ENCODE assay signal across 29 mouse cellular contexts in the genomic region with DNA sequence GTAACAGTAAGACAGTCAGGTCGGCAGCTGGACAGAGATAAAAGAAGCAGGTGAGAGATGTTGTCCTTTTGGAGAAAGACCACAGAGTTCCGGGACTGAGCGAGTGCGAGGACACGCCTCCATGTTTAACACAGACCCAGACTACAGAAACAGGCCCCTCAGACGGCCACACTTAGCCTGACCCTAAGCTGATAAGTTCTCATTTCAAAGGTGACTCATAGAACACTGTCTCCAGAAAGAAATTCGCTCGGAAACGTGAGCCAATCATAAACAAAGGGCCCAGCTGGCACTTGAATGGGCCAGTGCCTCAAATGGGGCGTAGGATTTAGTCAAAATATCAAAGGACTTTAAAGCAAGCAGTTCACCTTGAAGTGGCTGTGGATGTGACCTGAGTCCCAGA. TPM values are rescaled to one million over a fixed set of nuclear protein-coding genes. Genes with fewer than 3 reads are reported as not detected.
DNase-seq lines count a peak whose midpoint lies in the region; ATAC-seq and TF ChIP-seq lines count a peak whose summit lies in the region.
"Had no signal": no experiment of that assay in that cellular context is flagged by ENCODE, and none has a peak within 500 bp of the region (broad histone marks: within the 10 kb centered on the region; RNA-seq: fewer than 3 reads in every experiment).

No protein-coding gene starts in this region.

- peak; percentile 12 for DNase-seq in embryo, embryonic 10 days (ENCODE audit: low spot score)
- no peak for DNase-seq in embryo, embryonic 11 days
- DNase-seq in 3T3-L1 (ENCODE audit: low read depth, low spot score) = peak; percentile 29
- peak; percentile 22 for DNase-seq in R1 (ENCODE audit: low read depth, low spot score)
- no peak for DNase-seq in kidney, adult 11 months
- no peak for DNase-seq in adrenal gland, postnatal 10 days
- DNase-seq in liver = no peak
- DNase-seq: adrenal gland, postnatal 25 days; cerebellum, adult 11 months; cerebellum, postnatal 10 days; gastrocnemius, postnatal 14 days; heart, adult 2 months; heart, postnatal 4 days; kidney, adult 18-20 months; right cerebral cortex, postnatal 4 days; thymus, adult 2 months had no signal

- TF ChIP-seq CTCF in intestine, postnatal 0 days (IDR thresholded peaks at IDR 0.05; ENCODE audit: low read depth) = no peak

- no peak overlapping the region for H3K4me3 ChIP-seq in intestine, postnatal 0 days (ENCODE audit: low read depth, low read length)
- H3K4me3 ChIP-seq: erythroblast, embryonic 14.5 days; heart, adult 2 months; heart, embryonic 15.5 days; hindbrain, embryonic 15.5 days; left cerebral cortex, adult 2 months; limb, embryonic 10.5 days; lung, embryonic 15.5 days had no signal

- 14% methylated on average over 10 of the region's 10 CpGs for WGBS in intestine, postnatal 0 days

- no peaks in the 10 kb centered on the region for H3K36me3 ChIP-seq in intestine, postnatal 0 days (ENCODE audit: control insufficient read depth, insufficient read depth)
- H3K36me3 ChIP-seq: heart, embryonic 15.5 days; hindbrain, embryonic 15.5 days; limb, embryonic 10.5 days; lung, embryonic 15.5 days had no signal

- H3K27me3 ChIP-seq in intestine, postnatal 0 days (replicated peaks; ENCODE audit: control insufficient read depth, insufficient read depth, low read length) = no peaks in the 10 kb centered on the region
- H3K27me3 ChIP-seq: CH12.LX; hindbrain, embryonic 15.5 days; lung, embryonic 15.5 days had no signal

- H3K9me3 ChIP-seq in intestine, postnatal 0 days (ENCODE audit: control insufficient read depth) = no peaks in the 10 kb centered on the region
- H3K9me3 ChIP-seq: heart, embryonic 15.5 days; hindbrain, embryonic 15.5 days; limb, embryonic 10.5 days; lung, embryonic 15.5 days had no signal

- ATAC-seq in intestine, postnatal 0 days = 0 out of 2 replicates have a peak, but pooled peaks have one; percentile 25
- ATAC-seq: activated CD4-positive, CD25-positive, alpha-beta regulatory T cell, adult 4 months; forebrain, embryonic 14.5 days; midbrain, embryonic 16.5 days had no signal

- H3K4me2 ChIP-seq in intestine, postnatal 0 days (replicated peaks; ENCODE audit: low read depth) = no peak overlapping the region
- H3K4me2 ChIP-seq: heart, embryonic 15.5 days; hindbrain, embryonic 15.5 days; liver, embryonic 11.5 days; lung, embryonic 15.5 days had no signal

- no peaks in the 10 kb centered on the region for H3K4me1 ChIP-seq in intestine, postnatal 0 days (replicated peaks; ENCODE audit: control insufficient read depth, insufficient read depth, low read length)
- H3K4me1 ChIP-seq: hindbrain, embryonic 15.5 days had no signal

- H3K9ac ChIP-seq in intestine, postnatal 0 days (ENCODE audit: low read depth, low read length) = no peak overlapping the region
- H3K9ac ChIP-seq: heart, embryonic 15.5 days; hindbrain, embryonic 15.5 days; lung, embryonic 15.5 days had no signal

- no peak overlapping the region for H3K27ac ChIP-seq in intestine, postnatal 0 days (ENCODE audit: low read depth, low read length)
- H3K27ac ChIP-seq: heart, adult 2 months; heart, embryonic 15.5 days; hindbrain, embryonic 15.5 days; kidney, postnatal 0 days; left cerebral cortex, adult 2 months; limb, embryonic 10.5 days; lung, embryonic 15.5 days had no signal

RNA-seq across cellular contexts. Expression of a gene that starts 54.6 kb away (rescaled TPM):
- 4.3 and 5.6 TPM in 2 replicates for polyA plus RNA-seq in intestine, postnatal 0 days (2015; fragmentation: Nextera tagmentation; extraction: Ambion mirVana)
- 1 to 10 TPM; 8.6 to 8.8 TPM for total RNA-seq in adrenal gland, postnatal 10 days (2021)

RNA-seq across cellular contexts. Expression of a gene that starts 56.4 kb away (rescaled TPM):
- polyA plus RNA-seq in intestine, postnatal 0 days (2015; fragmentation: Nextera tagmentation; extraction: Ambion mirVana) = 395 and 423 TPM in 2 replicates
- 100 to 1,000 TPM; 126 to 131 TPM for total RNA-seq in adrenal gland, postnatal 10 days (2021)

Comparison
In these comparisons a context has a peak if more than half of its experiments do, and no peak if none do; other contexts are left out.
1. DNase-seq: peak in embryo, embryonic 10 days (single experiment), 3T3-L1 (single experiment) and R1 (single experiment); none in embryo, embryonic 11 days (single experiment), kidney, adult 11 months (single experiment), adrenal gland, postnatal 10 days (single experiment) and liver (single experiment).